Mouse (Mus musculus): ENCODE results near the gene Ccdc65.

GRCm38 (mm10) chr15:98674994-98675545 lies 32.9 kb upstream of the Ccdc65 start:
- TF ChIP-seq CTCF (IDR thresholded peaks at IDR 0.05; ENCODE audit: low read depth) (no peak), EP300 (optimal IDR thresholded peaks at IDR 0.05) (no peak)
